31 mouse cellular contexts compared by ENCODE assay signal in the genomic region with DNA sequence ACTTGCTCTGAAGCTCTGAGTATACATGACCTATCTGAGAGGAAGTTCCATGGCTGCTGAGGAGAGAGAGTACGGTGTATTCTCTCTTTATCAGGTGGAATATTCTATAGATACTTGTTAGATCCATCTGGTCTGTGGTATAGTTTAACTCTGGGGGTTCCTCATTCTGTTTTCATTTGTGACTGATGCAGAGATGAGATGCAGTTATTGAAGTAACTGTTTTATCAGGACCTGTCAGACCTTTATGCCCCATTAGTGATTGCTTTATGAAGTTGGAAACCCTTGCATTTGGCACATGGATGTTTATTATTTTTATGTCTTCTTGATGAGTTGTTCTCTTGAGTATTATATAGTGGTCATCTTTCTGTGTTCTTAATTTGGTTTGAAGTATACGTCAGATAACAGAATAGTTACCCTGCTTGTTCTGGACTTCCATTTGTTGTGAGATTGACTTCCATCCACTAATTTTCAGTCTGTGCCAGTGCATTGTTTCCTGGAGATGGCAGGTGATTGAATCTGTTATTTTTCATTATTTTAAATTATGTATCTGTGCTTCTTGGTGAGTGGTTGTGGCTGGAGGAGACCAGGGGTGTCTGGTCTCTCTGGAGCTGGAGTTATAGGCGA.
"Had no signal": no experiment of that assay in that cellular context is flagged by ENCODE, and none has a peak within 500 bp of the region (broad histone marks: within the 10 kb centered on the region; RNA-seq: fewer than 3 reads in every experiment).

No protein-coding gene starts in this region.

- H3K4me3 ChIP-seq: left cerebral cortex, adult 2 months; limb, embryonic 10.5 days; limb, embryonic 12.5 days; limb, embryonic 13.5 days; limb, embryonic 15.5 days; liver, embryonic 12.5 days; liver, embryonic 13.5 days; liver, embryonic 15.5 days; lung, embryonic 15.5 days; megakaryocyte, embryonic 14.5 days; midbrain, embryonic 10.5 days; midbrain, embryonic 12.5 days; midbrain, embryonic 13.5 days; midbrain, embryonic 15.5 days; myocyte had no signal

- H3K27me3 ChIP-seq: limb, embryonic 12.5 days; limb, embryonic 13.5 days; limb, embryonic 15.5 days; liver, embryonic 12.5 days; liver, embryonic 13.5 days; liver, embryonic 15.5 days; lung, embryonic 15.5 days; megakaryocyte, embryonic 14.5 days; midbrain, embryonic 12.5 days; midbrain, embryonic 13.5 days; midbrain, embryonic 15.5 days had no signal

- H3K9me3 ChIP-seq: limb, embryonic 10.5 days; limb, embryonic 12.5 days; limb, embryonic 13.5 days; limb, embryonic 15.5 days; liver, embryonic 12.5 days; liver, embryonic 13.5 days; liver, embryonic 15.5 days; lung, embryonic 15.5 days; megakaryocyte, embryonic 14.5 days; midbrain, embryonic 10.5 days; midbrain, embryonic 12.5 days; midbrain, embryonic 13.5 days; midbrain, embryonic 15.5 days had no signal

- H3K4me2 ChIP-seq: limb, embryonic 12.5 days; limb, embryonic 13.5 days; limb, embryonic 15.5 days; liver, embryonic 11.5 days; liver, embryonic 12.5 days; liver, embryonic 13.5 days; liver, embryonic 15.5 days; lung, embryonic 14.5 days; lung, embryonic 15.5 days; midbrain, embryonic 11.5 days; midbrain, embryonic 12.5 days; midbrain, embryonic 13.5 days; midbrain, embryonic 15.5 days had no signal

- H3K27ac ChIP-seq: left cerebral cortex, adult 2 months; limb, embryonic 10.5 days; limb, embryonic 12.5 days; limb, embryonic 13.5 days; limb, embryonic 15.5 days; liver, embryonic 12.5 days; liver, embryonic 13.5 days; liver, embryonic 14.5 days; liver, embryonic 15.5 days; lung, embryonic 15.5 days; macrophage; midbrain, embryonic 10.5 days; midbrain, embryonic 12.5 days; midbrain, embryonic 13.5 days; midbrain, embryonic 15.5 days had no signal

- ATAC-seq: liver, embryonic 12.5 days; liver, postnatal 0 days; lung, postnatal 0 days; midbrain, embryonic 13.5 days; midbrain, embryonic 15.5 days had no signal

- DNase-seq: left cerebral cortex, postnatal 4 days; liver; liver, embryonic 13.5 days; liver, postnatal 0 days; lung, adult 18-20 months; lung, adult 2 months; lung, embryonic 14.5 days; lung, postnatal 10 days; lung, postnatal 14 days; lung, postnatal 36 days; lung, postnatal 4 days; midbrain, embryonic 14.5 days had no signal

- H3K9ac ChIP-seq: limb, embryonic 12.5 days; limb, embryonic 13.5 days; limb, embryonic 15.5 days; liver, embryonic 12.5 days; liver, embryonic 13.5 days; liver, embryonic 14.5 days; liver, embryonic 15.5 days; liver, postnatal 0 days; lung, embryonic 14.5 days; lung, embryonic 15.5 days; midbrain, embryonic 12.5 days; midbrain, embryonic 13.5 days; midbrain, embryonic 15.5 days had no signal

- H3K4me1 ChIP-seq: limb, embryonic 12.5 days; limb, embryonic 13.5 days; limb, embryonic 15.5 days; lung, embryonic 15.5 days; midbrain, embryonic 12.5 days; midbrain, embryonic 15.5 days had no signal
